ENCODE assay signal across 20 mouse cellular contexts in the genomic region with DNA sequence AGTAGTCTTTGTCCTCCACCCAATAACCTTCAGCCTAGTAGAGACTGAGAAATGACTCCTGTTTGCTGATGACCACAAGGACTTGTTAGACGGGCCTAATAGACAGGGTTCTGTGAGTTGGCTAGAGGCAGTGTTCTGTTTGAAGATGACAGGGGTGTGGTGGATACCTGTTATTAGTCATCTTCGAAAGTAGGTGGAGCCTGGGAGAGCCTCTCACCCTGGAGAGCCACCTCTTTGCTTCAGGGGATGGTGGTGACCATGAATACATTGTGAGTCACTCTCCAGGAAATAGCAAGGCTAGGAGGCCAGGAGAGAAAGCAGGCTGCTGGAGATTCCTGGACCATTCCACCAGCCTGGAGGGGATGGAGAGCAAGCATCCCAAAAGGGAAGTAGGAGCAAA.
"Had no signal": no experiment of that assay in that cellular context is flagged by ENCODE, and none has a peak within 500 bp of the region (broad histone marks: within the 10 kb centered on the region; RNA-seq: fewer than 3 reads in every experiment).

No protein-coding gene starts in this region.

- DNase-seq: kidney, adult 11 months; kidney, postnatal 25 days; layer of hippocampus, adult 9-11 months; liver; lung, adult 18-20 months; lung, postnatal 10 days; lung, postnatal 36 days; retina, postnatal 1 day; thymus, adult 2 months; thymus, postnatal 14 days had no signal

- H3K4me3 ChIP-seq: layer of hippocampus, adult 2 months; limb, embryonic 10.5 days; limb, embryonic 13.5 days; liver, embryonic 12.5 days; liver, embryonic 15.5 days; lung, embryonic 15.5 days; midbrain, embryonic 13.5 days; myocyte; neural tube, embryonic 13.5 days had no signal

- H3K36me3 ChIP-seq: limb, embryonic 10.5 days; limb, embryonic 13.5 days; liver, embryonic 12.5 days; liver, embryonic 15.5 days; lung, embryonic 15.5 days; midbrain, embryonic 13.5 days; neural tube, embryonic 13.5 days had no signal

- H3K4me1 ChIP-seq: limb, embryonic 10.5 days; limb, embryonic 13.5 days; liver, embryonic 12.5 days; liver, embryonic 15.5 days; lung, embryonic 15.5 days; midbrain, embryonic 13.5 days; neural tube, embryonic 13.5 days had no signal

- H3K9me3 ChIP-seq: limb, embryonic 10.5 days; limb, embryonic 13.5 days; liver, embryonic 12.5 days; liver, embryonic 15.5 days; lung, embryonic 15.5 days; midbrain, embryonic 13.5 days; neural tube, embryonic 13.5 days had no signal

- H3K27ac ChIP-seq: kidney, postnatal 0 days; layer of hippocampus, adult 2 months; limb, embryonic 10.5 days; limb, embryonic 13.5 days; liver, embryonic 12.5 days; liver, embryonic 15.5 days; lung, embryonic 15.5 days; midbrain, embryonic 13.5 days; neural tube, embryonic 13.5 days had no signal

- H3K27me3 ChIP-seq: limb, embryonic 13.5 days; liver, embryonic 12.5 days; liver, embryonic 15.5 days; lung, embryonic 15.5 days; midbrain, embryonic 13.5 days; neural tube, embryonic 13.5 days had no signal
